Mouse (Mus musculus): Measurements from ENCODE around the gene Lypd6b. TPM values are rescaled to one million over a fixed set of nuclear protein-coding genes. Genes with fewer than 3 reads are reported as not detected.

Lypd6b gene
- polyA plus RNA-seq (2016; fragmentation: Nextera tagmentation; extraction: Ambion mirVana) = 2.6 and 3.8 TPM in 2 replicates

GRCm38 (mm10) chr2:49787376-49788050 lies at the start of gene Lypd6b:
TSS of gene Lypd6b (plus strand) at chr2:49787688.
- 1% methylated on average over 79 of the region's 79 CpGs for WGBS

DNA sequence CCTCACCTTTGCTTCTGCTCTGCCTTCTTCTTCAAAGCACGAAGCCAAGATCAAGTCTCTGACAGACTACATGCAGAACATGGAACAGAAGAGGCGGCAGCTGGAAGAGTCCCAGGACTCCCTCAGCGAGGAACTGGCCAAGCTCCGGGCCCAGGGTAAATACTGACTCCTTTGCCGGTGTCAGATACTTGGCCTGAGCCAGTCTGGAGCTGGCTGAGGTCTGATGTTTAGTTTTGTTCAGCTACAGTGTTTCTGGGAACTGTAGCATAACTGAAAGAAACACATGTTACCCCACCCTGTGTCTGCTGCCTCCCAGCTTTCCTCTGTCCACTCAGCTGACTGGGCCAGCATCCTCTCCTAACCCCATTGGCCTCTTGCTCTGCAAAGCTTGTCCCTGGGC lies 48.4 kb upstream of the Lypd6b start:
- Histone ChIP-seq H3K4me3 (no peak overlapping the region), H3K4me1 (replicated peaks) (0 out of 2 replicates have a peak, but pooled peaks cover 4% of the 10 kb centered on the region), H3K9me3 (replicated peaks) (no peaks in the 10 kb centered on the region), H3K27ac (ENCODE audit: poor library complexity, severe bottlenecking) (no peak overlapping the region), H3K4me2 (no peak overlapping the region), H3K9ac (no peak overlapping the region), H3K27me3 (replicated peaks) (no peaks in the 10 kb centered on the region), H3K36me3 (no peaks in the 10 kb centered on the region)
- WGBS = 84% methylated on average over 5 of the region's 5 CpGs
- ATAC-seq (ENCODE audit: insufficient number of reproducible peaks, low FRiP score) = no peak

More at GRCm38 (mm10) chr2:49787376-49788050, at the start of gene Lypd6b:
- Histone ChIP-seq H3K27me3 (replicated peaks) (peaks cover 34% of the 10 kb centered on the region), H3K36me3 (no peaks in the 10 kb centered on the region), H3K4me3 (peak within 1 kb of the TSS; percentile 63), H3K9ac (peak within 1 kb of the TSS; percentile 73), H3K27ac (ENCODE audit: poor library complexity, severe bottlenecking) (no peak within 1 kb of the TSS), H3K4me2 (peak within 1 kb of the TSS; percentile 99), H3K9me3 (replicated peaks) (no peaks in the 10 kb centered on the region), H3K4me1 (replicated peaks) (peaks cover 16% of the 10 kb centered on the region)
- peak; percentile 44; the same call in 1 of the 2 replicates for ATAC-seq (ENCODE audit: insufficient number of reproducible peaks, low FRiP score)

- H3K4me2 ChIP-seq = no peak overlapping the region
- no peaks in the 10 kb centered on the region for H3K9me3 ChIP-seq (replicated peaks)
- 58% methylated on average over 6 of the region's 6 CpGs for WGBS
- no peak for ATAC-seq (ENCODE audit: insufficient number of reproducible peaks, low FRiP score)
- no peaks in the 10 kb centered on the region for H3K27me3 ChIP-seq (replicated peaks)
- H3K27ac ChIP-seq (ENCODE audit: poor library complexity, severe bottlenecking) = no peak overlapping the region
- H3K4me3 ChIP-seq = no peak overlapping the region
- peaks cover 22% of the 10 kb centered on the region for H3K4me1 ChIP-seq (replicated peaks)
- no peaks in the 10 kb centered on the region for H3K36me3 ChIP-seq
- H3K9ac ChIP-seq = no peak overlapping the region
Measured at GRCm38 (mm10) chr2:49741026-49741425, 46.5 kb upstream of the Lypd6b start.

DNA sequence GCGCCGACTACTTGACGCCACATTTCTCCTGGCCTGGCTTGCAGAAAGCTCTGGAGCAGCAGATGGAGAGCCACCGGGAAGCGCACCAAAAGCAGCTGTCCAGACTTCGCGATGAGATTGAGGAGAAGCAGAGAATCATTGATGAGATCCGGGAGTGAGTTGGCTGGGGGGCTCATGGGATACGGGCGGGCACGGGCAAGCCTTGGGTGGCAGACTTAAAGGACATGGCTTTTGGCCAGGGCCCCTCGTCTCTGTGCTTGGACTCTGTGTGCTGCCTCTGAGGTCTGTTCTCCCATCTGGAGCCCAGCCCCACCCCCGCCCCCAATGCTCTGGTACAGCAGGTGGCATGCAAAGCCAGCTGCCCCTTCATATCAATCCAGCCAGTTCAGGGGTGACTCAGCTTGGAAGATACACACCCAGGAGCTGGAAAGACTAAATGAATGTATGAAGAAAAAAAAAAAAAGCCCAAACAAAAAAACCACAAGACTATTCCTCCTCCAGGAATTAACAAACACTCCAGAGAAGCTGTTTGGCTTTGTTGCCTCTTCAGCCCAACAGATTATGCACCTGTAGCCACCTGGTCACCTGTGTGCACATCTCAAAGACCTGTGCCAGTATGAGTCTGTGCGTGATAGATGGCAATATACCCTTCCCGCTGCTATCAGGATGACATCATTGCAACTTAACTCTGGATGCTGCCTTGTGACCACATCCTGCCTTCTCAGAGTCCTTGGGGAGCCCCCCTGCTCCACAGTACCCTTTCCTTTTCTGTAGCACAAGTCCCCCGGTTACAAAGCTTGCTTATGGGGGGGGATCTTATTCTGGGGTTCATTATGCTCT lies 45.4 kb upstream of the Lypd6b start:
- no peak overlapping the region for H3K27ac ChIP-seq (ENCODE audit: poor library complexity, severe bottlenecking)
- H3K36me3 ChIP-seq = no peaks in the 10 kb centered on the region
- no peaks in the 10 kb centered on the region for H3K27me3 ChIP-seq (replicated peaks)
- peaks cover 26% of the 10 kb centered on the region for H3K4me1 ChIP-seq (replicated peaks)
- H3K9me3 ChIP-seq (replicated peaks) = no peaks in the 10 kb centered on the region
- WGBS = 62% methylated on average over 16 of the region's 16 CpGs
- no peak for ATAC-seq (ENCODE audit: insufficient number of reproducible peaks, low FRiP score)
- H3K4me2 ChIP-seq = no peak overlapping the region
- H3K4me3 ChIP-seq = no peak overlapping the region
- no peak overlapping the region for H3K9ac ChIP-seq

DNA sequence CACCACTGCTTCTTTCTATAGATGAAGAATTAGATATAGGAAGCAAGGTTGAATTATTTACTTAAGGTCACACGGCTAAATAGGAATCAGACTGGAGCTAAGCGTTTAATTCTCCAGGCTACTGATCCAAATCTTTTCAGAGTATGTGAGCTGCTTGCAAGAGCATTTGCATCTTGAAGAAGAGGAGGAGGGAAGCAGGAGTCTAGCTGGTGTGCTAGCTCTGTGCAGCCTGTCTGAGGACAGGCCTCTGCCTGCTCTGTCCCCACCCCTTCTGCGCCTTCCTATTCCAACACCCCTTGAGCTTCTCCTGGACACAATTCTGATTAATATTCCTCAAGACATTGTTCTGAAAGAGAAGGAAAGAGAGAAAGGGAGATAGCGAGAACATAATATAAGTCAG lies 44.6 kb upstream of the Lypd6b start:
- 80% methylated on average over 4 of the region's 4 CpGs for WGBS

GRCm38 (mm10) chr2:49743775-49744174 lies 43.7 kb upstream of the Lypd6b start:
- Histone ChIP-seq H3K27me3 (replicated peaks) (no peaks in the 10 kb centered on the region), H3K4me2 (no peak overlapping the region), H3K4me1 (replicated peaks) (peaks cover 30% of the 10 kb centered on the region), H3K36me3 (no peaks in the 10 kb centered on the region), H3K4me3 (no peak overlapping the region), H3K27ac (ENCODE audit: poor library complexity, severe bottlenecking) (no peak overlapping the region), H3K9ac (no peak overlapping the region), H3K9me3 (replicated peaks) (no peaks in the 10 kb centered on the region)
- no peak for ATAC-seq (ENCODE audit: insufficient number of reproducible peaks, low FRiP score)
- 81% methylated on average over 6 of the region's 6 CpGs for WGBS

More for the DNA sequence above, 44.6 kb upstream of the Lypd6b start:
- Histone ChIP-seq H3K27me3 (replicated peaks) (no peaks in the 10 kb centered on the region), H3K4me1 (replicated peaks) (peaks cover 30% of the 10 kb centered on the region), H3K4me3 (no peak overlapping the region), H3K36me3 (no peaks in the 10 kb centered on the region), H3K9me3 (replicated peaks) (no peaks in the 10 kb centered on the region), H3K9ac (no peak overlapping the region), H3K27ac (ENCODE audit: poor library complexity, severe bottlenecking) (no peak overlapping the region), H3K4me2 (no peak overlapping the region)
- ATAC-seq (ENCODE audit: insufficient number of reproducible peaks, low FRiP score) = no peak

DNA sequence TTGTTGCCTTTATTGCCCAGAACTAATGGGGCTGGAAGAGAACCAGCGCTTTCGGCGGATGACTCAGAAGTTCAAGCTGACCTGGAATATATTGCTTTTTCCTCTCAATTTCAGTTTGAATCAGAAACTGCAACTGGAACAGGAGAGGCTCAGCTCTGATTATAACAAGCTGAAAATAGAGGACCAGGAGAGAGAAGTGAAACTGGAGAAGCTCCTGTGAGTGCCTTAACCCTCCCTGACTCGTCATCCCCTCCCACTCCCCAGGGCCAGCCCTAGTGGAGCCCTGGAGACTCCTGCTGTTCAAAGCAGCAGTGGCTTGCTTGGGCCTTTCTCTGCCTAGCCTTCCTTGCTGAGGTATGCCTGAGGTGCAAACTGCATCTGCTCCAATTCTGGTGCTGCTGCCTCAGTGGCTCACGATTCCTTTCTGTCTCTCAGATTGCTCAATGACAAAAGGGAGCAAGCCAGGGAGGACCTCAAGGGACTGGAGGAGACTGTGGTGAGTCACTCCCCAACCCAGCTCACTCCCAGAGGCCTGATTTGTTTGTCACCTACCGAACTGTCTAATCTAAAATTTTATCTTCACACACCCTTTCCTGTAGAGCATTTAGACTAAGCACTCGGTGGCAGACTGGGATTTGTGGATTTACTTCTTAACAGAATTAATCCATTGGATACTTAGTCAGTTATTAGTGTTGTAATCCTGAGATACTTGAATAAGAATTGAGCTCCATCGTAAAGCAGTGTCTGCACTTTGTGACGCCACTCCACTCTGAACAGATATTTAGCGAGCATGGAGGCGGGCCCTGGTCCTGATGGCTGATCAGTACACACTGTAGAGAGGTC lies 43.0 kb upstream of the Lypd6b start:
- Histone ChIP-seq H3K4me2 (0 out of 2 replicates have a peak overlapping the region, but pooled peaks have one; percentile 35), H3K4me1 (replicated peaks) (peaks cover 30% of the 10 kb centered on the region), H3K9ac (no peak overlapping the region), H3K9me3 (replicated peaks) (no peaks in the 10 kb centered on the region), H3K36me3 (no peaks in the 10 kb centered on the region), H3K27ac (ENCODE audit: poor library complexity, severe bottlenecking) (no peak overlapping the region), H3K4me3 (no peak overlapping the region), H3K27me3 (replicated peaks) (no peaks in the 10 kb centered on the region)
- WGBS = 44% methylated on average over 11 of the region's 11 CpGs
- ATAC-seq (ENCODE audit: insufficient number of reproducible peaks, low FRiP score) = no peak

DNA sequence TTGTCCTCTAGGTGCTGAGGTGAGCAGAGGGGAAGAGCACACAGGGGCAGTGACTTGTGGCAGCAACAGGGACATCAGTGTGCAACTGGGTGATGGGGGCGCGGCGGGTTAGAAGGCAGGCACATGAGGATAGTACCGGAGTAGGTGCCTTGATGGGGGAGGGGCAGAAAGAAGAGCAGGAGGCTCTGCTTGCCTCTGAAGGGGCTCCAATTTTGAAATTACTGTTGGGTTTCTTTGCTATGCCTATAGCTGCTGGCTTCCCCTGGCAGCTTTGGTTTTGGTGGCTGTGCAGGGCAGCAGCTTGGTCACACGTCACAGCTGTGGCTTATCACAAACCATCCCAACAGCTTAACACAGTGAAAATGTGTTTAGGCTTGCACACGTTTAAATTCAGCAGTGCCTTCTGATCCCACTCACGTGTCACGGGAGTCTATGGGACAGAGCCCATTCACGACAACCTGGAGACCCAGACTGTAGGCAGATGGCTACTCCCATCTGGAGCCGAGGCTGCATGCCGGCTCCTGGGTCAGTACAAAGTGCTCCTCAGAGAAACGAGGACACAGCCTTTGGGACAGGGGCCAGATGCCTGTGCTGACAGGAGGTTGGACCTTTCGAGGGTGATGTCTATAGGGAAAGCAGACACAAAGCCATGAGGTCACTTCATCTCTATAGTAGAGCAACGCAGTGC lies 42.2 kb upstream of the Lypd6b start:
- no peaks in the 10 kb centered on the region for H3K36me3 ChIP-seq
- no peaks in the 10 kb centered on the region for H3K9me3 ChIP-seq (replicated peaks)
- no peak overlapping the region for H3K9ac ChIP-seq
- peaks cover 38% of the 10 kb centered on the region for H3K4me1 ChIP-seq (replicated peaks)
- peak; percentile 24; the same call in 1 of the 2 replicates for ATAC-seq (ENCODE audit: insufficient number of reproducible peaks, low FRiP score)
- H3K4me3 ChIP-seq = no peak overlapping the region
- H3K27me3 ChIP-seq (replicated peaks) = no peaks in the 10 kb centered on the region
- 40% methylated on average over 14 of the region's 14 CpGs for WGBS
- H3K27ac ChIP-seq (ENCODE audit: poor library complexity, severe bottlenecking) = no peak overlapping the region
- peak overlapping the region; percentile 35 for H3K4me2 ChIP-seq

DNA sequence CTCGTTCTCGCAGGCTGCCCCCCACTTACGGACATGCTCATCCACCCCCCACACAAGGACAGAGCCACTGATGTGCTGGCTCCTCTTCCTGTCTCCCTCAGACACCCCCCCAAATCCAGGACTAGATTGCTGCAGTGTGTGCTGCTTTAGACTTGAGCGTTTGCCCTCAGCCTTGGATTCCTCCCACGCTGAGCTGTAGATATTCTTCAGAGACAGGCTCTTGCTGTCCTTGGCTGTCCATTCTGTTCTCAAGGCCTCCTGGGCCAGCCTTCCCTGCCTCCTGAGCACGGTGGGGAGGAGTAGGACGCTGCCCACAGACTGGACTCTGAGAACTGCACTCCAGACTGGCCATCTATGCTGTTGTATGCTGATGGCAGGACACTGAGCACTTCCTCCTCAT lies 40.5 kb upstream of the Lypd6b start:
- Histone ChIP-seq H3K4me1 (replicated peaks) (peaks cover 44% of the 10 kb centered on the region), H3K9ac (no peak overlapping the region)
- ATAC-seq (ENCODE audit: insufficient number of reproducible peaks, low FRiP score) = no peak

GRCm38 (mm10) chr2:49747670-49748069 lies 39.8 kb upstream of the Lypd6b start:
- H3K36me3 ChIP-seq = no peaks in the 10 kb centered on the region
- no peak overlapping the region for H3K4me2 ChIP-seq
- WGBS = 72% methylated on average over 2 of the region's 2 CpGs
- no peak for ATAC-seq (ENCODE audit: insufficient number of reproducible peaks, low FRiP score)
- no peaks in the 10 kb centered on the region for H3K27me3 ChIP-seq (replicated peaks)
- no peak overlapping the region for H3K27ac ChIP-seq (ENCODE audit: poor library complexity, severe bottlenecking)
- no peak overlapping the region for H3K4me3 ChIP-seq
- H3K4me1 ChIP-seq (replicated peaks) = peaks cover 44% of the 10 kb centered on the region
- no peaks in the 10 kb centered on the region for H3K9me3 ChIP-seq (replicated peaks)
- no peak overlapping the region for H3K9ac ChIP-seq

More for the DNA sequence above, 40.5 kb upstream of the Lypd6b start:
- Histone ChIP-seq H3K27me3 (replicated peaks) (no peaks in the 10 kb centered on the region), H3K36me3 (no peaks in the 10 kb centered on the region), H3K4me3 (no peak overlapping the region), H3K9me3 (replicated peaks) (no peaks in the 10 kb centered on the region), H3K27ac (ENCODE audit: poor library complexity, severe bottlenecking) (no peak overlapping the region), H3K4me2 (no peak overlapping the region)
- WGBS = 67% methylated on average over 7 of the region's 7 CpGs
